9 mouse cellular contexts compared by ENCODE assay signal in genomic region chr19:10033211-10033973, GRCm38 (mm10). TPM values are rescaled to one million over a fixed set of nuclear protein-coding genes. Genes with fewer than 3 reads are reported as not detected.
DNase-seq lines count a peak whose midpoint lies in the region; ATAC-seq and TF ChIP-seq lines count a peak whose summit lies in the region.
"Had no signal": no experiment of that assay in that cellular context is flagged by ENCODE, and none has a peak within 500 bp of the region (broad histone marks: within the 10 kb centered on the region; RNA-seq: fewer than 3 reads in every experiment).

No protein-coding gene starts in this region.

- peak; percentile 95 for TF ChIP-seq CTCF in intestine, postnatal 0 days (IDR thresholded peaks at IDR 0.05; ENCODE audit: low read depth)
- peak; percentile 91 for TF ChIP-seq CTCF in midbrain, postnatal 0 days (IDR thresholded peaks at IDR 0.05)

- H3K27me3 ChIP-seq in forebrain, embryonic 15.5 days: no peaks in the 10 kb centered on the region
- no peaks in the 10 kb centered on the region for H3K27me3 ChIP-seq in intestine, postnatal 0 days (replicated peaks; ENCODE audit: control insufficient read depth, insufficient read depth, low read length)
- H3K27me3 ChIP-seq in liver, embryonic 11.5 days (replicated peaks; ENCODE audit: control insufficient read depth, insufficient read depth, low read length): no peaks in the 10 kb centered on the region
- no peaks in the 10 kb centered on the region for H3K27me3 ChIP-seq in midbrain, postnatal 0 days (ENCODE audit: insufficient read depth, low read length)
- H3K27me3 ChIP-seq: limb, embryonic 13.5 days had no signal

- H3K9me3 ChIP-seq in forebrain, embryonic 15.5 days: no peaks in the 10 kb centered on the region
- no peaks in the 10 kb centered on the region for H3K9me3 ChIP-seq in intestine, postnatal 0 days (ENCODE audit: control insufficient read depth)
- H3K9me3 ChIP-seq in liver, embryonic 11.5 days (ENCODE audit: control insufficient read depth, low read length): no peaks in the 10 kb centered on the region
- H3K9me3 ChIP-seq in midbrain, postnatal 0 days (ENCODE audit: low read length): no peaks in the 10 kb centered on the region
- H3K9me3 ChIP-seq: limb, embryonic 13.5 days had no signal

- peak; percentile 73 for DNase-seq in kidney, adult 18-20 months
- DNase-seq in kidney, adult 11 months: no peak
- peak; percentile 52 for DNase-seq in cerebellum, adult 11 months
- DNase-seq in liver, embryonic 11.5 days (ENCODE audit: low spot score): no peak
- DNase-seq in midbrain, postnatal 0 days (ENCODE audit: low spot score): peak; percentile 77
- DNase-seq in thymus, postnatal 0 days (ENCODE audit: low spot score): peak; percentile 79

- ATAC-seq in forebrain, embryonic 15.5 days (replicated peaks): peak; percentile 44
- peak; percentile 36; the same call in 1 of the 2 replicates for ATAC-seq in intestine, postnatal 0 days
- ATAC-seq in liver, embryonic 11.5 days (replicated peaks; ENCODE audit: low FRiP score): peak; percentile 69
- ATAC-seq in midbrain, postnatal 0 days (ENCODE audit: low FRiP score): peak; percentile 52

- H3K4me2 ChIP-seq in forebrain, embryonic 15.5 days (replicated peaks): no peak overlapping the region
- H3K4me2 ChIP-seq in intestine, postnatal 0 days (replicated peaks; ENCODE audit: low read depth): no peak overlapping the region
- H3K4me2 ChIP-seq in liver, embryonic 11.5 days: no peak overlapping the region
- no peak overlapping the region for H3K4me2 ChIP-seq in midbrain, postnatal 0 days (ENCODE audit: low read depth, low read length, poor library complexity, severe bottlenecking)
- H3K4me2 ChIP-seq: limb, embryonic 13.5 days had no signal

- WGBS in forebrain, embryonic 15.5 days: 29% methylated on average over 8 of the region's 8 CpGs
- 46% methylated on average over 8 of the region's 8 CpGs for WGBS in intestine, postnatal 0 days
- WGBS in liver, embryonic 11.5 days: 38% methylated on average over 8 of the region's 8 CpGs
- 39% methylated on average over 8 of the region's 8 CpGs for WGBS in midbrain, postnatal 0 days

- no peak overlapping the region for H3K27ac ChIP-seq in forebrain, embryonic 15.5 days (replicated peaks)
- H3K27ac ChIP-seq in intestine, postnatal 0 days (ENCODE audit: low read depth, low read length): no peak overlapping the region
- H3K27ac ChIP-seq in liver, embryonic 11.5 days (ENCODE audit: low read depth, low read length): no peak overlapping the region
- H3K27ac ChIP-seq in midbrain, postnatal 0 days (ENCODE audit: low read depth, low read length): no peak overlapping the region
- H3K27ac ChIP-seq: limb, embryonic 13.5 days had no signal

- H3K9ac ChIP-seq in forebrain, embryonic 15.5 days (replicated peaks): no peak overlapping the region
- no peak overlapping the region for H3K9ac ChIP-seq in intestine, postnatal 0 days (ENCODE audit: low read depth, low read length)
- H3K9ac ChIP-seq in liver, embryonic 11.5 days (ENCODE audit: low read depth, low read length): no peak overlapping the region; the same call in 1 of the 2 replicates
- H3K9ac ChIP-seq in midbrain, postnatal 0 days (replicated peaks; ENCODE audit: low read length, poor library complexity, severe bottlenecking): no peak overlapping the region; the same call in 1 of the 2 replicates

- H3K4me1 ChIP-seq in forebrain, embryonic 15.5 days: peaks cover 3% of the 10 kb centered on the region; the same call in 1 of the 2 replicates
- no peaks in the 10 kb centered on the region for H3K4me1 ChIP-seq in intestine, postnatal 0 days (replicated peaks; ENCODE audit: control insufficient read depth, insufficient read depth, low read length)
- no peaks in the 10 kb centered on the region for H3K4me1 ChIP-seq in liver, embryonic 11.5 days (replicated peaks; ENCODE audit: control insufficient read depth, insufficient read depth, low read length)
- no peaks in the 10 kb centered on the region for H3K4me1 ChIP-seq in midbrain, postnatal 0 days (ENCODE audit: insufficient read depth, low read length)

- H3K4me3 ChIP-seq in forebrain, embryonic 15.5 days: no peak overlapping the region
- no peak overlapping the region for H3K4me3 ChIP-seq in intestine, postnatal 0 days (ENCODE audit: low read depth, low read length)
- no peak overlapping the region for H3K4me3 ChIP-seq in liver, embryonic 11.5 days (ENCODE audit: low read depth, low read length)
- H3K4me3 ChIP-seq in midbrain, postnatal 0 days (ENCODE audit: low read depth, low read length): no peak overlapping the region
- H3K4me3 ChIP-seq: limb, embryonic 13.5 days had no signal

- no peaks in the 10 kb centered on the region for H3K36me3 ChIP-seq in forebrain, embryonic 15.5 days
- peaks cover 31% of the 10 kb centered on the region; the same call in 1 of the 2 replicates for H3K36me3 ChIP-seq in intestine, postnatal 0 days (ENCODE audit: control insufficient read depth, insufficient read depth)
- peaks cover 8% of the 10 kb centered on the region for H3K36me3 ChIP-seq in liver, embryonic 11.5 days (ENCODE audit: control insufficient read depth, insufficient read depth, low read length)
- peaks cover 14% of the 10 kb centered on the region; the same call in 1 of the 2 replicates for H3K36me3 ChIP-seq in midbrain, postnatal 0 days (ENCODE audit: insufficient read depth, low read length)

RNA-seq across cellular contexts. Expression of gene Fads3, which starts 8.0 kb away (rescaled TPM):
- 14.0 and 15.3 TPM in 2 replicates for polyA plus RNA-seq in forebrain, embryonic 15.5 days (2015; fragmentation: Nextera tagmentation; extraction: Ambion mirVana)
- 4.7 and 4.8 TPM in 2 replicates for polyA plus RNA-seq in intestine, postnatal 0 days (2015; fragmentation: Nextera tagmentation; extraction: Ambion mirVana)
- polyA plus RNA-seq in liver, embryonic 11.5 days (2014; fragmentation: Nextera tagmentation; extraction: Ambion mirVana): 7.2 and 7.3 TPM in 2 replicates
- 74.6 and 92.8 TPM in 2 replicates for total RNA-seq in midbrain, postnatal 0 days (2014; rRNA removed)
- polyA plus RNA-seq in midbrain, postnatal 0 days (2015; fragmentation: Nextera tagmentation; extraction: Ambion mirVana): 38.8 and 39.2 TPM in 2 replicates
- polyA plus RNA-seq in thymus, postnatal 0 days (2015; fragmentation: Nextera tagmentation; extraction: Ambion mirVana): 1.2 and 1.6 TPM in 2 replicates

RNA-seq across cellular contexts. Expression of gene Rab3il1, which starts 31.9 kb away (rescaled TPM):
- 17.3 and 17.9 TPM in 2 replicates for polyA plus RNA-seq in forebrain, embryonic 15.5 days (2015; fragmentation: Nextera tagmentation; extraction: Ambion mirVana)
- polyA plus RNA-seq in intestine, postnatal 0 days (2015; fragmentation: Nextera tagmentation; extraction: Ambion mirVana): 63.6 and 65.8 TPM in 2 replicates
- 133 and 137 TPM in 2 replicates for polyA plus RNA-seq in liver, embryonic 11.5 days (2014; fragmentation: Nextera tagmentation; extraction: Ambion mirVana)
- 20.6 and 23.3 TPM in 2 replicates for total RNA-seq in midbrain, postnatal 0 days (2014; rRNA removed)
- polyA plus RNA-seq in midbrain, postnatal 0 days (2015; fragmentation: Nextera tagmentation; extraction: Ambion mirVana): 21.7 and 23.5 TPM in 2 replicates
- polyA plus RNA-seq in thymus, postnatal 0 days (2015; fragmentation: Nextera tagmentation; extraction: Ambion mirVana): 12.6 and 13.3 TPM in 2 replicates

RNA-seq across cellular contexts. Expression of gene Best1, which starts 32.0 kb away (rescaled TPM):
- 1.2 and 1.3 TPM in 2 replicates for polyA plus RNA-seq in forebrain, embryonic 15.5 days (2015; fragmentation: Nextera tagmentation; extraction: Ambion mirVana)
- 0.61 and 0.89 TPM in 2 replicates for polyA plus RNA-seq in intestine, postnatal 0 days (2015; fragmentation: Nextera tagmentation; extraction: Ambion mirVana)
- 0.31 and 0.59 TPM in 2 replicates for polyA plus RNA-seq in liver, embryonic 11.5 days (2014; fragmentation: Nextera tagmentation; extraction: Ambion mirVana)
- 2.5 and 4.1 TPM in 2 replicates for total RNA-seq in midbrain, postnatal 0 days (2014; rRNA removed)
- polyA plus RNA-seq in midbrain, postnatal 0 days (2015; fragmentation: Nextera tagmentation; extraction: Ambion mirVana): 2.9 and 3.5 TPM in 2 replicates
- polyA plus RNA-seq in thymus, postnatal 0 days (2015; fragmentation: Nextera tagmentation; extraction: Ambion mirVana): 0.39 and 0.54 TPM in 2 replicates

RNA-seq across cellular contexts. Expression of gene Fth1, which starts 53.0 kb away (rescaled TPM):
- 1,475 and 1,516 TPM in 2 replicates for polyA plus RNA-seq in forebrain, embryonic 15.5 days (2015; fragmentation: Nextera tagmentation; extraction: Ambion mirVana)
- 6,780 and 7,050 TPM in 2 replicates for polyA plus RNA-seq in intestine, postnatal 0 days (2015; fragmentation: Nextera tagmentation; extraction: Ambion mirVana)
- polyA plus RNA-seq in liver, embryonic 11.5 days (2014; fragmentation: Nextera tagmentation; extraction: Ambion mirVana): 3,796 and 3,887 TPM in 2 replicates
- 337 and 436 TPM in 2 replicates for total RNA-seq in midbrain, postnatal 0 days (2014; rRNA removed)
- polyA plus RNA-seq in midbrain, postnatal 0 days (2015; fragmentation: Nextera tagmentation; extraction: Ambion mirVana): 2,585 and 2,689 TPM in 2 replicates
- 2,555 and 2,649 TPM in 2 replicates for polyA plus RNA-seq in thymus, postnatal 0 days (2015; fragmentation: Nextera tagmentation; extraction: Ambion mirVana)

Comparison
In these comparisons a context has a peak if more than half of its experiments do, and no peak if none do; other contexts are left out.
1. DNase-seq: peak in kidney, adult 18-20 months (single experiment), cerebellum, adult 11 months (single experiment), midbrain, postnatal 0 days (single experiment) and thymus, postnatal 0 days (single experiment); none in kidney, adult 11 months (single experiment) and liver, embryonic 11.5 days (single experiment).
2. Peak in every context shown above with its lines, with median percentiles within 50 percentile points of each other: ATAC-seq.